In genomic region chr4:106244384-106244819, GRCm38 (mm10) we compare ENCODE assay signal across 20 mouse cellular contexts.
DNase-seq lines count a peak whose midpoint lies in the region; ATAC-seq and TF ChIP-seq lines count a peak whose summit lies in the region.
"Had no signal": no experiment of that assay in that cellular context is flagged by ENCODE, and none has a peak within 500 bp of the region (broad histone marks: within the 10 kb centered on the region; RNA-seq: fewer than 3 reads in every experiment).

No protein-coding gene starts in this region.

- H3K4me1 ChIP-seq in limb, embryonic 12.5 days (replicated peaks): no peaks in the 10 kb centered on the region
- H3K4me1 ChIP-seq in limb, embryonic 10.5 days: no peaks in the 10 kb centered on the region
- peaks cover 25% of the 10 kb centered on the region for H3K4me1 ChIP-seq in kidney, adult 2 months (ENCODE audit: control insufficient read depth, insufficient read depth, low read length)
- 0 out of 2 replicates have a peak, but pooled peaks cover 4% of the 10 kb centered on the region for H3K4me1 ChIP-seq in kidney, postnatal 0 days (replicated peaks; ENCODE audit: insufficient read depth, low read length)
- H3K4me1 ChIP-seq in midbrain, embryonic 13.5 days (replicated peaks): no peaks in the 10 kb centered on the region
- H3K4me1 ChIP-seq: embryonic facial prominence, embryonic 13.5 days had no signal

- H3K36me3 ChIP-seq in limb, embryonic 12.5 days: no peaks in the 10 kb centered on the region
- no peaks in the 10 kb centered on the region for H3K36me3 ChIP-seq in limb, embryonic 10.5 days
- no peaks in the 10 kb centered on the region for H3K36me3 ChIP-seq in kidney, adult 2 months (ENCODE audit: control insufficient read depth, insufficient read depth, low read length)
- no peaks in the 10 kb centered on the region for H3K36me3 ChIP-seq in kidney, postnatal 0 days (ENCODE audit: insufficient read depth, low read length)
- no peaks in the 10 kb centered on the region for H3K36me3 ChIP-seq in midbrain, embryonic 13.5 days
- H3K36me3 ChIP-seq: embryonic facial prominence, embryonic 13.5 days had no signal

- H3K9ac ChIP-seq in limb, embryonic 12.5 days (replicated peaks): no peak overlapping the region
- no peak overlapping the region for H3K9ac ChIP-seq in kidney, postnatal 0 days (ENCODE audit: low read depth, low read length)
- H3K9ac ChIP-seq in midbrain, embryonic 13.5 days (replicated peaks): no peak overlapping the region
- H3K9ac ChIP-seq: embryonic facial prominence, embryonic 13.5 days; liver, embryonic 14.5 days had no signal

- no peak for ATAC-seq in limb, embryonic 12.5 days (ENCODE audit: insufficient number of reproducible peaks, insufficient read depth, low FRiP score, low TSS enrichment, low read depth)
- peak; percentile 74 for ATAC-seq in kidney, postnatal 0 days (replicated peaks; ENCODE audit: low FRiP score, low read depth)
- ATAC-seq in midbrain, embryonic 13.5 days: no peak
- ATAC-seq: activated CD4-positive, CD25-positive, alpha-beta regulatory T cell, adult 4 months; forebrain, embryonic 14.5 days; inflammation-experienced regulatory T-cells, adult 6 months; midbrain, embryonic 16.5 days had no signal

- no peak for TF ChIP-seq POLR2A in kidney, adult 2 months (IDR thresholded peaks at IDR 0.05; ENCODE audit: low read depth, low read length)

- 93% methylated on average over 14 of the region's 14 CpGs for WGBS in limb, embryonic 12.5 days
- 92% methylated on average over 14 of the region's 14 CpGs for WGBS in limb, embryonic 10.5 days
- WGBS in kidney, adult 2 months: 36% methylated on average over 14 of the region's 14 CpGs
- WGBS in kidney, postnatal 0 days: 75% methylated on average over 14 of the region's 14 CpGs
- WGBS in midbrain, embryonic 13.5 days: 92% methylated on average over 14 of the region's 14 CpGs

- peak overlapping the region; percentile 29; the same call in 1 of the 2 replicates for H3K27ac ChIP-seq in limb, embryonic 12.5 days
- no peak overlapping the region for H3K27ac ChIP-seq in limb, embryonic 10.5 days
- peak overlapping the region; percentile 98 for H3K27ac ChIP-seq in kidney, adult 2 months (ENCODE audit: insufficient read depth, low read depth, low read length)
- H3K27ac ChIP-seq in kidney, postnatal 0 days: peak overlapping the region; percentile 81
- H3K27ac ChIP-seq in midbrain, embryonic 13.5 days: no peak overlapping the region
- H3K27ac ChIP-seq: embryonic facial prominence, embryonic 13.5 days; heart, adult 2 months; liver, embryonic 14.5 days; stomach, postnatal 0 days had no signal

- TF ChIP-seq CTCF in kidney, adult 2 months (conservative IDR thresholded peaks at IDR 0.05; ENCODE audit: insufficient read depth, insufficient read length, low read depth, low read length): no peak
- no peak for TF ChIP-seq CTCF in kidney, postnatal 0 days (IDR thresholded peaks at IDR 0.05; ENCODE audit: low read depth)

- no peak overlapping the region for H3K4me3 ChIP-seq in limb, embryonic 12.5 days (replicated peaks)
- H3K4me3 ChIP-seq in limb, embryonic 10.5 days: no peak overlapping the region
- H3K4me3 ChIP-seq in kidney, adult 2 months (ENCODE audit: insufficient read depth, low read depth, low read length): no peak overlapping the region
- H3K4me3 ChIP-seq in kidney, postnatal 0 days (replicated peaks; ENCODE audit: low read depth, low read length): no peak overlapping the region
- H3K4me3 ChIP-seq in midbrain, embryonic 13.5 days (replicated peaks): no peak overlapping the region
- H3K4me3 ChIP-seq: embryonic facial prominence, embryonic 13.5 days; heart, adult 2 months had no signal

- no peaks in the 10 kb centered on the region for H3K27me3 ChIP-seq in limb, embryonic 12.5 days
- no peaks in the 10 kb centered on the region for H3K27me3 ChIP-seq in limb, embryonic 10.5 days (ENCODE audit: low read depth, poor library complexity, severe bottlenecking)
- no peaks in the 10 kb centered on the region for H3K27me3 ChIP-seq in kidney, adult 2 months (replicated peaks; ENCODE audit: control insufficient read depth, insufficient read depth, low read length)
- no peaks in the 10 kb centered on the region for H3K27me3 ChIP-seq in kidney, postnatal 0 days (ENCODE audit: insufficient read depth, low read length)
- H3K27me3 ChIP-seq in midbrain, embryonic 13.5 days: no peaks in the 10 kb centered on the region
- H3K27me3 ChIP-seq: embryonic facial prominence, embryonic 13.5 days had no signal

- H3K9me3 ChIP-seq in limb, embryonic 12.5 days: peaks cover 5% of the 10 kb centered on the region; the same call in 1 of the 2 replicates
- no peaks in the 10 kb centered on the region for H3K9me3 ChIP-seq in limb, embryonic 10.5 days (replicated peaks)
- H3K9me3 ChIP-seq in kidney, postnatal 0 days (replicated peaks; ENCODE audit: low read length): no peaks in the 10 kb centered on the region
- H3K9me3 ChIP-seq in midbrain, embryonic 13.5 days: no peaks in the 10 kb centered on the region
- H3K9me3 ChIP-seq: embryonic facial prominence, embryonic 13.5 days had no signal

- DNase-seq in limb, embryonic 10.5 days (ENCODE audit: low spot score): no peak
- DNase-seq in kidney, adult 2 months: peak; percentile 97
- DNase-seq in kidney, postnatal 0 days (ENCODE audit: low spot score): peak; percentile 21
- DNase-seq in yolk sac, embryonic 10.5 days (ENCODE audit: low spot score): peak; percentile 65
- DNase-seq in retina, postnatal 1 day: no peak
- DNase-seq: adrenal gland, postnatal 14 days; cerebellum, adult 11 months; cerebellum, postnatal 14 days; gastrocnemius, postnatal 10 days; heart, adult 2 months; thymus, postnatal 14 days had no signal

- no peak overlapping the region for H3K4me2 ChIP-seq in limb, embryonic 12.5 days
- H3K4me2 ChIP-seq in kidney, postnatal 0 days (ENCODE audit: low read length): no peak overlapping the region
- no peak overlapping the region for H3K4me2 ChIP-seq in midbrain, embryonic 13.5 days (replicated peaks)
- H3K4me2 ChIP-seq: embryonic facial prominence, embryonic 13.5 days had no signal

Comparison
In these comparisons a context has a peak if more than half of its experiments do, and no peak if none do; other contexts are left out.
1. H3K27ac ChIP-seq: peak in limb, embryonic 12.5 days (single experiment), kidney, adult 2 months (single experiment) and kidney, postnatal 0 days (single experiment); none in limb, embryonic 10.5 days (single experiment) and midbrain, embryonic 13.5 days (single experiment).
2. DNase-seq: peak in kidney, adult 2 months (single experiment), kidney, postnatal 0 days (single experiment) and yolk sac, embryonic 10.5 days (single experiment); none in limb, embryonic 10.5 days (single experiment) and retina, postnatal 1 day (single experiment).